Mouse (Mus musculus) layer of hippocampus, postnatal 25 days (tissue): ENCODE results near the gene Slc43a2. TPM values are rescaled to one million over a fixed set of nuclear protein-coding genes. Genes with fewer than 3 reads are reported as not detected.
"Not testable (repeated sequence)": the region's sequence is repeated elsewhere in the genome, so short reads cannot be mapped to it uniquely, and the experiment has no call there.

Experiments used
- DNase-seq, 2 experiments: peaks; one replicate each; pipeline ENCODE4 v3.0.0; 2022; ENCODE audit warnings: mixed read lengths in 2 of 2, low spot score in 1 of 2; ENCODE audit errors: extremely low spot score in 1 of 2
- microRNA-seq, 2 experiments: library from miRNA; unstranded; fragments of <30 nt; microRNA quantifications; one replicate each; pipeline ENCODE4 v1.2.0; 2021
- total RNA-seq, 2 experiments: library from RNA; stranded (reverse); gene quantifications; 2 replicates each; pipeline ENCODE4 v1.2.3; 2021

Gene Slc43a2
- total RNA-seq, 2 experiments from 2014 or later, result 49.8 to 54.2 TPM

- DNase-seq, result no peak
Measured at GRCm38 (mm10) chr11:75596726-75597255, 65.3 kb downstream of the Slc43a2 start.

- DNase-seq, result no peak
Measured at GRCm38 (mm10) chr11:75598004-75598403, 66.5 kb downstream of the Slc43a2 start.

GRCm38 (mm10) chr11:75599802-75600201 lies 68.3 kb downstream of the Slc43a2 start:
- DNase-seq, result not testable (repeated sequence)

- DNase-seq, result no peak
Measured at GRCm38 (mm10) chr11:75604826-75605225, 73.3 kb downstream of the Slc43a2 start.

- DNase-seq, result no peak
Measured at GRCm38 (mm10) chr11:75605318-75605717, 73.8 kb downstream of the Slc43a2 start.

- no peak for DNase-seq
Measured at GRCm38 (mm10) chr11:75608776-75609175, 77.3 kb downstream of the Slc43a2 start.

- DNase-seq, result no peak
Measured at GRCm38 (mm10) chr11:75610021-75610420, 78.5 kb downstream of the Slc43a2 start.

GRCm38 (mm10) chr11:75614769-75615168 lies 83.3 kb downstream of the Slc43a2 start:
- no peak for DNase-seq

- DNase-seq, result no peak
Measured at GRCm38 (mm10) chr11:75615556-75615955, 84.1 kb downstream of the Slc43a2 start.

- no peak for DNase-seq
Measured at GRCm38 (mm10) chr11:75619133-75619532, 87.6 kb downstream of the Slc43a2 start.

- DNase-seq, result no peak
Measured at GRCm38 (mm10) chr11:75620136-75620780, 88.8 kb downstream of the Slc43a2 start.

GRCm38 (mm10) chr11:75621426-75621825 lies 89.9 kb downstream of the Slc43a2 start:
- no peak for DNase-seq

GRCm38 (mm10) chr11:75622588-75623329 lies 91.3 kb downstream of the Slc43a2 start:
- no peak for DNase-seq

GRCm38 (mm10) chr11:75624102-75624554 lies 92.6 kb downstream of the Slc43a2 start:
- no peak for DNase-seq

GRCm38 (mm10) chr11:75625820-75626219 lies 94.3 kb downstream of the Slc43a2 start:
- no peak for DNase-seq

Small RNA genes lying within 50 kb of the gene (microRNA-seq; reads per million reads assigned to microRNA genes)
- 0 reads per million in 2 experiments for gene Mir3971

Other genes with a start within 250 kb of the Slc43a2 start
- gene Rpa1, start 183.4 kb upstream of the Slc43a2 start, total RNA-seq, result 10 to 100 TPM; 58.8 to 59.5 TPM
- gene Smyd4, start 183.3 kb upstream of the Slc43a2 start, total RNA-seq, result 10 to 100 TPM; 14.3 to 14.5 TPM
- 10 to 100 TPM; 16.0 to 16.8 TPM for gene Serpinf1, start 109.0 kb upstream of the Slc43a2 start, total RNA-seq
- under 1 TPM; 0.39 to 0.59 TPM for gene Serpinf2, start 92.1 kb upstream of the Slc43a2 start, total RNA-seq
- 10 to 100 TPM; 21.9 to 22.7 TPM for gene Wdr81, start 77.0 kb upstream of the Slc43a2 start, total RNA-seq
- gene Tlcd2, start 70.0 kb upstream of the Slc43a2 start, total RNA-seq, result under 1 TPM; 0.59 to 0.87 TPM
- 100 to 1,000 TPM; 125 to 129 TPM for gene Prpf8, start 44.9 kb upstream of the Slc43a2 start, total RNA-seq
- gene Rilp, start 21.6 kb upstream of the Slc43a2 start, total RNA-seq, result 1 to 10 TPM; 1.7 to 3.1 TPM
- gene Scarf1, start 18.2 kb upstream of the Slc43a2 start, total RNA-seq, result 1 to 10 TPM; 1.4 to 1.6 TPM
- gene Pitpna, start 56.4 kb downstream of the Slc43a2 start, total RNA-seq, result 100 to 1,000 TPM; 281 to 305 TPM
- gene Inpp5k, start 99.3 kb downstream of the Slc43a2 start, total RNA-seq, result 10 to 100 TPM; 40.6 to 46.7 TPM
- 10 to 100 TPM; 11.8 to 18.6 TPM for gene Myo1c, start 118.8 kb downstream of the Slc43a2 start, total RNA-seq
- 100 to 1,000 TPM; 118 to 134 TPM for gene Crk, start 147.6 kb downstream of the Slc43a2 start, total RNA-seq
- gene Ywhae, start 201.2 kb downstream of the Slc43a2 start, total RNA-seq, result 1,000 to 10,000 TPM; 1,088 to 1,203 TPM